Mouse (Mus musculus) ES-Bruce4 (cell line): ENCODE results near the gene Kat7.

Experiments
- CTCF ChIP-seq: IDR thresholded peaks from one replicate; pipeline ENCODE4 v1.8.1; 2011; ENCODE audit warnings: low read depth, low read length
- EP300 ChIP-seq: IDR thresholded peaks from 2 replicates; pipeline ENCODE4 v1.6.1; 2011; ENCODE audit warnings: low read depth, low read length; ENCODE audit not compliant: insufficient read depth
- POLR2A ChIP-seq: IDR thresholded peaks from one replicate; pipeline ENCODE4 v1.8.1; 2011; ENCODE audit warnings: low read length; ENCODE audit not compliant: insufficient read depth

DNA sequence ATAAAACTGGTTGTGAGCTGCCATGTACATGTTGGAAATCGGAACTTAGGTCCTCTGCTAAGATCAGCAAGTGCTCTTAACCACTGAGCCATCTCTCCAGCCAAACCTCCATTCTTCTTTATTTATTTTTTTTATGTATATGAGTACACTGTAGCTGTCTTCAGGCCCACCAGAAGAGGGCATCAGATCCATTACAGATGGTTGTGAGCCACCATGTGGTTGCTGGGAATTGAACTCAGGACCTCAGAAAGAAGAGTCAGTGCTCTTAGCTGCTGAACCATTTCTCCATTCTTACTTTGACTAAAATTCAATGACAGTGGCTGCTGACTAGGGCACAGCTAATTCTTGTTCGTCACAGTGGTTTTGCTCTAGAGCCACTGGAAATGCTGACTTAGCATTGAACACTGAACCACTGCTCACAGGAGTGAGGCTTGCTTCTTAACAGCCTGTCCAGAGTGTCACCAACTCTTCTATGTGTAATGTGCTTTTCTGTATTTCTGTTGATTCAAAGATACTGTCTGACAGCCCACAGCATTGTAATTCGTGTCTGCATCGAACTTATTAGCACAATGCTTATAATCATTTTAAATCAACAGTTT lies 30.9 kb downstream of the Kat7 start:
- no peak for TF ChIP-seq CTCF
- TF ChIP-seq POLR2A = no peak
- no peak for TF ChIP-seq EP300
